Mouse (Mus musculus) lung, embryonic 14.5 days (tissue): ENCODE data around the gene Rbm17. TPM values are rescaled to one million over a fixed set of nuclear protein-coding genes. Genes with fewer than 3 reads are reported as not detected.
A peak's percentile ranks its signal among the peaks of the same experiment; 100 is the strongest.

ENCODE experiments used
- ATAC-seq: fragments of 200-750 bp; cut with Nextera tagmentation; 2 replicates; pipeline ENCODE4 v1.8.0; 2017; ENCODE audit warnings: mild to moderate bottlenecking, moderate TSS enrichment, moderate library complexity; ENCODE audit not compliant: insufficient read depth
- DNase-seq: peaks from one replicate; pipeline ENCODE4 v3.0.0-alpha.2; 2015
- H3K27ac ChIP-seq: fragments of 300-500 bp; sonication (generic); 2 replicates; pipeline ENCODE4 v1.5.1; 2014; ENCODE audit warnings: low read depth, mild to moderate bottlenecking, moderate library complexity
- H3K27me3 ChIP-seq: fragments of 300-500 bp; sonication (generic); 2 replicates; pipeline ENCODE4 v1.6.1; 2014; ENCODE audit warnings: low read length, control low read depth; ENCODE audit not compliant: insufficient read depth
- H3K36me3 ChIP-seq: fragments of 300-500 bp; sonication (generic); 2 replicates; pipeline ENCODE4 v1.6.1; 2014; ENCODE audit warnings: control low read depth; ENCODE audit not compliant: insufficient read depth
- H3K4me1 ChIP-seq: fragments of 300-500 bp; sonication (generic); 2 replicates; pipeline ENCODE4 v1.6.1; 2014; ENCODE audit warnings: antibody characterized with exemption, control low read depth; ENCODE audit not compliant: insufficient read depth
- H3K4me2 ChIP-seq: fragments of 300-500 bp; sonication (generic); 2 replicates; pipeline ENCODE4 v1.6.1; 2014; ENCODE audit warnings: mild to moderate bottlenecking
- H3K4me3 ChIP-seq: fragments of 300-500 bp; sonication (generic); 2 replicates; pipeline ENCODE4 v1.5.1; 2014; ENCODE audit warnings: low read depth, low read length
- H3K9ac ChIP-seq: fragments of 300-500 bp; sonication (generic); 2 replicates; pipeline ENCODE4 v1.6.1; 2014
- H3K9me3 ChIP-seq: fragments of 300-500 bp; sonication (generic); 2 replicates; pipeline ENCODE4 v1.6.1; 2016; ENCODE audit warnings: low read depth, low read length, control low read depth
- CTCF ChIP-seq: IDR thresholded peaks from 2 replicates; pipeline ENCODE4 v1.5.1; 2016; ENCODE audit warnings: antibody characterized with exemption, low read depth
- WGBS: fragments of 180-500 bp; shearing (Covaris S2); extraction: QIAGEN DNeasy Blood & Tissue Kit; methylation state at CpG from one replicate; pipeline ENCODE4 v1.1.7; 2014; 5-methylcytosine and 5-hydroxymethylcytosine counted together
- polyA plus RNA-seq: library from polyadenylated mRNA; unstranded; fragments of >200 nt; fragmentation: Nextera tagmentation; extraction: Ambion mirVana; gene quantifications from 2 replicates; pipeline ENCODE4 v1.2.1, GENCODE M21; 2014

Rbm17 gene
- 145 and 154 TPM in 2 replicates for polyA plus RNA-seq

DNA sequence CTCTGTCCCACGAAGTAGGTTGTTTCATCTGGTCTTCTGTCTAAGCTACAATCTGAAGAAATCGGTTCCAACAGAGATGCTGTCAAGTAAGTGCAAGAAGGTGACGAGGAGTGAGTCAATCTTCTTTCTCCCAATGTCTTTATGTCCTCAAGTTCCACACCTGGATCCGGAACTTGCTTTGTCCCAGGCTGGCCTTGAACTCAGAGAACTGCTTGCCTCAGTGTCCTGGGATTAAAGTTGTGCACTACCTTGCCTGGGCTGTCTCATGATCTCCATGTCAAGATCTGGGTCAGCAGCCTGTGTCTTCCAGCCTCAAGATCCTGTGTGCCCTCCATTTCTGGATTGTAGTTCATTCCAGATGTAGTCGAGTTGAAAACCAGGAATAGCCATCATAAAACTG is at the start of gene Rbm17:
TSS of gene Rbm17 (minus strand) at position 101 of the 400 bp plus-strand sequence.
- Histone ChIP-seq H3K4me1 (0 out of 2 replicates have a peak, but pooled peaks cover 4% of the 10 kb centered on the region), H3K9ac (peak within 1 kb of the TSS; percentile 96), H3K27me3 (no peaks in the 10 kb centered on the region), H3K27ac (peak within 1 kb of the TSS; percentile 67; the same call in 1 of the 2 replicates), H3K4me2 (peak within 1 kb of the TSS; percentile 83), H3K36me3 (peaks cover 20% of the 10 kb centered on the region), H3K4me3 (peak within 1 kb of the TSS; percentile 96), H3K9me3 (no peaks in the 10 kb centered on the region)
- WGBS, result 83% methylated on average over 5 of the region's 5 CpGs
- ATAC-seq, result no peak
- no peak for DNase-seq
- no peak for TF ChIP-seq CTCF

- TF ChIP-seq CTCF, result no peak
- H3K4me2 ChIP-seq, result no peak overlapping the region
- no peaks in the 10 kb centered on the region for H3K36me3 ChIP-seq
- H3K27ac ChIP-seq, result no peak overlapping the region
- H3K4me1 ChIP-seq, result no peaks in the 10 kb centered on the region
- H3K9me3 ChIP-seq, result no peaks in the 10 kb centered on the region
- peak; percentile 23 for DNase-seq
- H3K4me3 ChIP-seq, result no peak overlapping the region
- no peak; the same call in 1 of the 2 replicates for ATAC-seq
- H3K9ac ChIP-seq, result no peak overlapping the region
- WGBS, result 30% methylated on average over 6 of the region's 6 CpGs
- H3K27me3 ChIP-seq, result no peaks in the 10 kb centered on the region
These were observed 49.4 kb upstream of the Rbm17 start for GRCm38 (mm10) chr2:11653330-11653729.

- no peak overlapping the region for H3K4me3 ChIP-seq
- no peaks in the 10 kb centered on the region for H3K9me3 ChIP-seq
- no peak overlapping the region for H3K4me2 ChIP-seq
- DNase-seq (no peak), ATAC-seq (no peak)
- H3K27me3 ChIP-seq, result no peaks in the 10 kb centered on the region
- WGBS, result 68% methylated on average over 2 of the region's 2 CpGs
- no peak overlapping the region for H3K27ac ChIP-seq
- TF ChIP-seq CTCF, result no peak
- no peaks in the 10 kb centered on the region for H3K36me3 ChIP-seq
- H3K4me1 ChIP-seq, result no peaks in the 10 kb centered on the region
- no peak overlapping the region for H3K9ac ChIP-seq
These were observed 48.8 kb upstream of the Rbm17 start for GRCm38 (mm10) chr2:11652780-11653179.

GRCm38 (mm10) chr2:11652196-11652595 is 48.2 kb upstream of the Rbm17 start:
- Histone ChIP-seq H3K4me3 (no peak overlapping the region), H3K9ac (no peak overlapping the region), H3K27me3 (no peaks in the 10 kb centered on the region), H3K4me2 (no peak overlapping the region), H3K27ac (no peak overlapping the region), H3K36me3 (no peaks in the 10 kb centered on the region), H3K9me3 (no peaks in the 10 kb centered on the region), H3K4me1 (no peaks in the 10 kb centered on the region)
- TF ChIP-seq CTCF, result no peak
- DNase-seq (no peak), ATAC-seq (no peak)
- 77% methylated on average over 3 of the region's 3 CpGs for WGBS

- H3K9me3 ChIP-seq, result no peaks in the 10 kb centered on the region
- no peaks in the 10 kb centered on the region for H3K4me1 ChIP-seq
- H3K4me2 ChIP-seq, result no peak overlapping the region
- H3K4me3 ChIP-seq, result no peak overlapping the region
- no peaks in the 10 kb centered on the region for H3K36me3 ChIP-seq
- DNase-seq, result no peak
- 36% methylated on average over 3 of the region's 3 CpGs for WGBS
- no peak overlapping the region for H3K27ac ChIP-seq
- H3K9ac ChIP-seq, result no peak overlapping the region
- no peak for ATAC-seq
- no peaks in the 10 kb centered on the region for H3K27me3 ChIP-seq
- no peak for TF ChIP-seq CTCF
These were observed 47.5 kb upstream of the Rbm17 start for GRCm38 (mm10) chr2:11651476-11651875.

GRCm38 (mm10) chr2:11645297-11645696 is 41.3 kb upstream of the Rbm17 start:
- no peak for ATAC-seq
- 84% methylated on average over 2 of the region's 2 CpGs for WGBS
- no peaks in the 10 kb centered on the region for H3K27me3 ChIP-seq
- no peak overlapping the region for H3K4me2 ChIP-seq
- TF ChIP-seq CTCF, result no peak
- H3K36me3 ChIP-seq, result no peaks in the 10 kb centered on the region
- no peak for DNase-seq
- no peak overlapping the region for H3K4me3 ChIP-seq
- no peaks in the 10 kb centered on the region for H3K9me3 ChIP-seq
- no peak overlapping the region for H3K27ac ChIP-seq
- H3K4me1 ChIP-seq, result no peaks in the 10 kb centered on the region
- H3K9ac ChIP-seq, result no peak overlapping the region

DNA sequence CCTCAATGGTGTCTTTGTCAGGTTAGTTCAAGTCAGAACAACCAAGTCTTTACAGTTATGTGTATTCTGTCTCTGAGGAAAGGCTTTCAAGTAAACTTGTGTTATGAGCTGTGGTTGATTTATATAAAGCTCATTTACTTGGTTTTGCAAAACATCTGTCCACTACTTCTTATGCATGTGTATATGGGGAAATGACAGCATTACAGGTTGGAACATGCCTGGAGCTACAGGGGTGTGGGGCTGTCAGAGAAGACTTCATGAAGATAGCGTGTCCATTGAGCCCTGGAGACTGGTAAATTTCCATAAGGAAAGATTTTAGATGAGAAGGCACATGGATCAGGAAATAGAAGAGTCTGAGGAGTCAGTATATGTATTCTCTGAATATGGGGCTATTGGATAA is 40.1 kb upstream of the Rbm17 start:
- WGBS, result 78% methylated on average over 1 of the region's 1 CpGs
- no peaks in the 10 kb centered on the region for H3K36me3 ChIP-seq
- no peak for ATAC-seq

GRCm38 (mm10) chr2:11642451-11642941 is 38.5 kb upstream of the Rbm17 start, which contains the start of gene Il2ra:
Gene Il2ra, plus strand, starts transcription at chr2:11642807.
- no peak within 1 kb of the TSS for H3K27ac ChIP-seq
- DNase-seq (no peak), ATAC-seq (no peak)
- H3K9me3 ChIP-seq, result no peaks in the 10 kb centered on the region
- 78% methylated on average over 3 of the region's 3 CpGs for WGBS
- no peaks in the 10 kb centered on the region for H3K36me3 ChIP-seq
- H3K4me1 ChIP-seq, result no peaks in the 10 kb centered on the region
- no peak within 1 kb of the TSS for H3K4me2 ChIP-seq
- TF ChIP-seq CTCF, result no peak
- H3K4me3 ChIP-seq, result no peak within 1 kb of the TSS
- no peak within 1 kb of the TSS for H3K9ac ChIP-seq
- H3K27me3 ChIP-seq, result no peaks in the 10 kb centered on the region

More for the DNA sequence above, 40.1 kb upstream of the Rbm17 start:
- Histone ChIP-seq H3K27ac (no peak overlapping the region), H3K4me1 (no peaks in the 10 kb centered on the region), H3K4me3 (no peak overlapping the region), H3K4me2 (no peak overlapping the region), H3K9me3 (no peaks in the 10 kb centered on the region), H3K9ac (no peak overlapping the region), H3K27me3 (no peaks in the 10 kb centered on the region)
- DNase-seq, result no peak
- TF ChIP-seq CTCF, result no peak
